Mouse (Mus musculus): ENCODE measurements around the gene Cela1. TPM values are rescaled to one million over a fixed set of nuclear protein-coding genes. Genes with fewer than 3 reads are reported as not detected.

Gene Cela1
- polyA plus RNA-seq, 1 experiment from 2014 or later = 250 TPM

- H3K27ac ChIP-seq (ENCODE audit: low read length) = no peak overlapping the region
- no peaks in the 10 kb centered on the region for H3K9me3 ChIP-seq (replicated peaks; ENCODE audit: control insufficient read depth, low read length)
- WGBS = 59% methylated on average over 5 of the region's 5 CpGs
- no peak overlapping the region for H3K9ac ChIP-seq (ENCODE audit: low read length)
- no peak overlapping the region for H3K4me3 ChIP-seq (replicated peaks; ENCODE audit: low read length)
- H3K36me3 ChIP-seq (ENCODE audit: control insufficient read depth, insufficient read depth, low read length) = no peaks in the 10 kb centered on the region
- no peak for ATAC-seq (ENCODE audit: insufficient read depth, low FRiP score)
- H3K27me3 ChIP-seq (ENCODE audit: control insufficient read depth, insufficient read depth, low read length) = peaks cover 4% of the 10 kb centered on the region
- H3K4me1 ChIP-seq (ENCODE audit: control insufficient read depth, insufficient read depth, low read length) = 0 out of 2 replicates have a peak, but pooled peaks cover 7% of the 10 kb centered on the region
- H3K4me2 ChIP-seq (ENCODE audit: low read depth, low read length) = no peak overlapping the region
Observed at GRCm38 (mm10) chr15:100700424-100700823, 12.7 kb upstream of the Cela1 start.

GRCm38 (mm10) chr15:100699386-100699785 lies 11.7 kb upstream of the Cela1 start:
- Histone ChIP-seq H3K4me1 (ENCODE audit: control insufficient read depth, insufficient read depth, low read length) (0 out of 2 replicates have a peak, but pooled peaks cover 7% of the 10 kb centered on the region), H3K9me3 (replicated peaks; ENCODE audit: control insufficient read depth, low read length) (no peaks in the 10 kb centered on the region), H3K36me3 (ENCODE audit: control insufficient read depth, insufficient read depth, low read length) (no peaks in the 10 kb centered on the region), H3K4me2 (ENCODE audit: low read depth, low read length) (no peak overlapping the region), H3K27ac (ENCODE audit: low read length) (no peak overlapping the region), H3K9ac (ENCODE audit: low read length) (no peak overlapping the region), H3K27me3 (ENCODE audit: control insufficient read depth, insufficient read depth, low read length) (peaks cover 4% of the 10 kb centered on the region), H3K4me3 (replicated peaks; ENCODE audit: low read length) (no peak overlapping the region)
- no peak for ATAC-seq (ENCODE audit: insufficient read depth, low FRiP score)
- 69% methylated on average over 6 of the region's 6 CpGs for WGBS

GRCm38 (mm10) chr15:100698078-100698477 lies 10.4 kb upstream of the Cela1 start:
- 65% methylated on average over 10 of the region's 10 CpGs for WGBS
- Histone ChIP-seq H3K9me3 (replicated peaks; ENCODE audit: control insufficient read depth, low read length) (no peaks in the 10 kb centered on the region), H3K27ac (ENCODE audit: low read length) (no peak overlapping the region), H3K27me3 (ENCODE audit: control insufficient read depth, insufficient read depth, low read length) (no peaks in the 10 kb centered on the region; the same call in 1 of the 2 replicates), H3K4me1 (ENCODE audit: control insufficient read depth, insufficient read depth, low read length) (0 out of 2 replicates have a peak, but pooled peaks cover 2% of the 10 kb centered on the region), H3K36me3 (ENCODE audit: control insufficient read depth, insufficient read depth, low read length) (no peaks in the 10 kb centered on the region), H3K9ac (ENCODE audit: low read length) (no peak overlapping the region), H3K4me3 (replicated peaks; ENCODE audit: low read length) (no peak overlapping the region), H3K4me2 (ENCODE audit: low read depth, low read length) (no peak overlapping the region)
- no peak for ATAC-seq (ENCODE audit: insufficient read depth, low FRiP score)

GRCm38 (mm10) chr15:100694406-100694805 lies 6.7 kb upstream of the Cela1 start:
- H3K4me3 ChIP-seq (replicated peaks; ENCODE audit: low read length) = no peak overlapping the region
- H3K9ac ChIP-seq (ENCODE audit: low read length) = no peak overlapping the region
- H3K9me3 ChIP-seq (replicated peaks; ENCODE audit: control insufficient read depth, low read length) = peaks cover 9% of the 10 kb centered on the region; the same call in 1 of the 2 replicates
- H3K27ac ChIP-seq (ENCODE audit: low read length) = no peak overlapping the region
- H3K4me2 ChIP-seq (ENCODE audit: low read depth, low read length) = no peak overlapping the region
- H3K36me3 ChIP-seq (ENCODE audit: control insufficient read depth, insufficient read depth, low read length) = no peaks in the 10 kb centered on the region
- no peaks in the 10 kb centered on the region for H3K27me3 ChIP-seq (ENCODE audit: control insufficient read depth, insufficient read depth, low read length)
- 84% methylated on average over 9 of the region's 9 CpGs for WGBS
- no peaks in the 10 kb centered on the region for H3K4me1 ChIP-seq (ENCODE audit: control insufficient read depth, insufficient read depth, low read length)
- ATAC-seq (ENCODE audit: insufficient read depth, low FRiP score) = no peak; the same call in 1 of the 2 replicates

- no peak overlapping the region for H3K4me2 ChIP-seq (ENCODE audit: low read depth, low read length)
- peaks cover 9% of the 10 kb centered on the region; the same call in 1 of the 2 replicates for H3K9me3 ChIP-seq (replicated peaks; ENCODE audit: control insufficient read depth, low read length)
- peaks cover 7% of the 10 kb centered on the region for H3K4me1 ChIP-seq (ENCODE audit: control insufficient read depth, insufficient read depth, low read length)
- no peak for ATAC-seq (ENCODE audit: insufficient read depth, low FRiP score)
- no peaks in the 10 kb centered on the region for H3K36me3 ChIP-seq (ENCODE audit: control insufficient read depth, insufficient read depth, low read length)
- H3K27me3 ChIP-seq (ENCODE audit: control insufficient read depth, insufficient read depth, low read length) = no peaks in the 10 kb centered on the region
- no peak overlapping the region for H3K4me3 ChIP-seq (replicated peaks; ENCODE audit: low read length)
- no peak overlapping the region for H3K27ac ChIP-seq (ENCODE audit: low read length)
- WGBS = 58% methylated on average over 3 of the region's 3 CpGs
- no peak overlapping the region for H3K9ac ChIP-seq (ENCODE audit: low read length)
Observed at GRCm38 (mm10) chr15:100691990-100692389, 4.3 kb upstream of the Cela1 start.

GRCm38 (mm10) chr15:100686989-100687388 lies 732 bp downstream of the Cela1 start:
- WGBS = 26% methylated on average over 12 of the region's 12 CpGs
- Histone ChIP-seq H3K4me1 (ENCODE audit: control insufficient read depth, insufficient read depth, low read length) (peaks cover 8% of the 10 kb centered on the region), H3K27ac (ENCODE audit: low read length) (no peak overlapping the region; the same call in 1 of the 2 replicates), H3K4me2 (ENCODE audit: low read depth, low read length) (peak overlapping the region; percentile 34), H3K27me3 (ENCODE audit: control insufficient read depth, insufficient read depth, low read length) (no peaks in the 10 kb centered on the region), H3K4me3 (replicated peaks; ENCODE audit: low read length) (peak overlapping the region; percentile 25; the same call in 1 of the 2 replicates), H3K9ac (ENCODE audit: low read length) (peak overlapping the region; percentile 26), H3K9me3 (replicated peaks; ENCODE audit: control insufficient read depth, low read length) (peaks cover 9% of the 10 kb centered on the region; the same call in 1 of the 2 replicates), H3K36me3 (ENCODE audit: control insufficient read depth, insufficient read depth, low read length) (no peaks in the 10 kb centered on the region)
- peak; percentile 57; the same call in 1 of the 2 replicates for ATAC-seq (ENCODE audit: insufficient read depth, low FRiP score)

- H3K4me3 ChIP-seq (replicated peaks; ENCODE audit: low read length) = no peak overlapping the region
- no peaks in the 10 kb centered on the region for H3K27me3 ChIP-seq (ENCODE audit: control insufficient read depth, insufficient read depth, low read length)
- H3K36me3 ChIP-seq (ENCODE audit: control insufficient read depth, insufficient read depth, low read length) = no peaks in the 10 kb centered on the region
- no peak overlapping the region for H3K27ac ChIP-seq (ENCODE audit: low read length)
- ATAC-seq (ENCODE audit: insufficient read depth, low FRiP score) = no peak
- peaks cover 9% of the 10 kb centered on the region; the same call in 1 of the 2 replicates for H3K9me3 ChIP-seq (replicated peaks; ENCODE audit: control insufficient read depth, low read length)
- 0 out of 2 replicates have a peak overlapping the region, but pooled peaks have one; percentile 3 for H3K4me2 ChIP-seq (ENCODE audit: low read depth, low read length)
- H3K4me1 ChIP-seq (ENCODE audit: control insufficient read depth, insufficient read depth, low read length) = peaks cover 8% of the 10 kb centered on the region
- WGBS = 77% methylated on average over 6 of the region's 6 CpGs
- no peak overlapping the region for H3K9ac ChIP-seq (ENCODE audit: low read length)
Observed at GRCm38 (mm10) chr15:100686434-100686833, 1.3 kb downstream of the Cela1 start.

- Histone ChIP-seq H3K27me3 (ENCODE audit: control insufficient read depth, insufficient read depth, low read length) (no peaks in the 10 kb centered on the region), H3K27ac (ENCODE audit: low read length) (no peak overlapping the region), H3K4me3 (replicated peaks; ENCODE audit: low read length) (no peak overlapping the region), H3K4me1 (ENCODE audit: control insufficient read depth, insufficient read depth, low read length) (peaks cover 8% of the 10 kb centered on the region), H3K36me3 (ENCODE audit: control insufficient read depth, insufficient read depth, low read length) (no peaks in the 10 kb centered on the region), H3K4me2 (ENCODE audit: low read depth, low read length) (no peak overlapping the region), H3K9ac (ENCODE audit: low read length) (no peak overlapping the region), H3K9me3 (replicated peaks; ENCODE audit: control insufficient read depth, low read length) (peaks cover 7% of the 10 kb centered on the region; the same call in 1 of the 2 replicates)
- WGBS = 74% methylated on average over 8 of the region's 8 CpGs
- ATAC-seq (ENCODE audit: insufficient read depth, low FRiP score) = no peak
Observed at GRCm38 (mm10) chr15:100685849-100686248, 1.9 kb downstream of the Cela1 start.

GRCm38 (mm10) chr15:100685255-100685654 lies 2.5 kb downstream of the Cela1 start:
- H3K4me3 ChIP-seq (replicated peaks; ENCODE audit: low read length) = peak overlapping the region; percentile 7; the same call in 1 of the 2 replicates
- H3K27me3 ChIP-seq (ENCODE audit: control insufficient read depth, insufficient read depth, low read length) = no peaks in the 10 kb centered on the region
- H3K9me3 ChIP-seq (replicated peaks; ENCODE audit: control insufficient read depth, low read length) = peaks cover 1% of the 10 kb centered on the region; the same call in 1 of the 2 replicates
- peaks cover 8% of the 10 kb centered on the region for H3K4me1 ChIP-seq (ENCODE audit: control insufficient read depth, insufficient read depth, low read length)
- no peak overlapping the region for H3K27ac ChIP-seq (ENCODE audit: low read length)
- H3K4me2 ChIP-seq (ENCODE audit: low read depth, low read length) = no peak overlapping the region
- no peak overlapping the region for H3K9ac ChIP-seq (ENCODE audit: low read length)
- no peak; the same call in 1 of the 2 replicates for ATAC-seq (ENCODE audit: insufficient read depth, low FRiP score)
- no peaks in the 10 kb centered on the region for H3K36me3 ChIP-seq (ENCODE audit: control insufficient read depth, insufficient read depth, low read length)
- 26% methylated on average over 13 of the region's 13 CpGs for WGBS
